Mouse (Mus musculus) heart, adult 18-20 months (tissue): Measurements from ENCODE around the gene 4931428L18Rik. TPM values are rescaled to one million over a fixed set of nuclear protein-coding genes. Genes with fewer than 3 reads are reported as not detected.

Source experiments
- DNase-seq, 2 experiments: peaks; one replicate each; pipeline ENCODE4 v3.0.0; 2021 to 2022; ENCODE audit warnings: mixed read lengths in 1 of 2
- long read RNA-seq, 2 experiments: library from polyadenylated mRNA; stranded (forward); transcript quantifications; one replicate each; pipeline ENCODE4 v2.0.0; 2021
- total RNA-seq, 2 experiments: library from RNA; stranded (reverse); gene quantifications; 2 replicates each; pipeline ENCODE4 v1.2.3; 2021

The 4931428L18Rik gene
- total RNA-seq, result not detected
- long read RNA-seq, experiment 1, result 0 reads
- long read RNA-seq, experiment 2, result 0 reads

DNA sequence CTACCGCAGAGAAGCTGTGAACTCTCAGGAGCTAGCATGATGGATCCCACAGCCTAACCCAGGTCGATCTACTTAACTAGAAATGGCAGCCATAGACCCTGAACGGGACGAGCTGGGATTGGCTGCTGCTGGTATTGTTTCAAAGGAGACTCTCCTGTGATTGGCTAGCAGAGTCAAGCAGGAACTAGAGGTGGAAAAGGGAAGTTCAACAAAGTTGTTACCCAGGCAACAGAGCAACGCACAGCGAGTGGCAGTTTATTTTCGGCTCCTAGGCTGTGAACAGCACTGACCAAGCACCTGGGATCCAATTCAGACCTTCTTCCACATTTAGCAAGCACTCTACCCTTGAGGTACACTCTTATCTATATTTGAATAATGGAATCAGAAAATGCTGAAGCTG, at the start of gene 4931428L18Rik, which contains the start of gene Pih1d3:
4931428L18Rik (minus strand) TSS at position 121 of the 400 bp plus-strand sequence.
Pih1d3 (plus strand) TSS at position 275 of the 400 bp plus-strand sequence.
- DNase-seq, result no peak

DNA sequence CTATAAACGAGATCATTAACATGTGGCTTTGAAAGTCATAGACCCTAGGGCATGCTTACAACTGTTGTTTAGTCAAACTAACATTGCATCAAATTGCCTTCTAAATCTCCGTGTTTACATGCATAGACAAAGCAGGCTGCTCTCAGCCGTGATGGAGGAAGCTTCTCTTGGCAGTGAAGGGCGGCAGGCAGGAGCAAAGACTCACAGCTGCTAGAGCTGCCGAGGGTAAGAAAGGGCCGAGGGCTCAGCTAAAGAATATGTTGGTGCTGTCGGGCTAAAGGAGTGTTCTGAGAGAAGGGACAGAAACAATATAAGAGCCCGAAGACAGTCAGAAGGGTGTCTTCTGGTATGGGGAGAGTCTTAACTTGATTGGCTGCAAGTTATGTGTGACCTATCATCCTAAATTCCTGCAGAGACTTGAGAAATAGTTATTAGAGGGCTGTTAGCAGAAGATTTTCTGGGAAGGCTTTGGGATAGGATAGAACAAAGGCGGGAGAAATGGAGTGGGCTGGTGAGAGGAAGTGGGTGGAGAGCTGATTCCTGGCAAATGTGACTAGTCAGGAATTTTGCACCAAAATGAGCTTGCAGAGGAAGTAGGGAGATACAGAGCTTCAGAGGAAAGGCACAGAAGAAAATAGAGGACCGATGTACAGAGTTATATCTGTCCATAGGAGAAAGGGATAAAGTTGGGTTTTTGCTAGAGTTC, 37.9 kb upstream of the 4931428L18Rik start:
- peak; percentile 5 to 20 for DNase-seq

DNA sequence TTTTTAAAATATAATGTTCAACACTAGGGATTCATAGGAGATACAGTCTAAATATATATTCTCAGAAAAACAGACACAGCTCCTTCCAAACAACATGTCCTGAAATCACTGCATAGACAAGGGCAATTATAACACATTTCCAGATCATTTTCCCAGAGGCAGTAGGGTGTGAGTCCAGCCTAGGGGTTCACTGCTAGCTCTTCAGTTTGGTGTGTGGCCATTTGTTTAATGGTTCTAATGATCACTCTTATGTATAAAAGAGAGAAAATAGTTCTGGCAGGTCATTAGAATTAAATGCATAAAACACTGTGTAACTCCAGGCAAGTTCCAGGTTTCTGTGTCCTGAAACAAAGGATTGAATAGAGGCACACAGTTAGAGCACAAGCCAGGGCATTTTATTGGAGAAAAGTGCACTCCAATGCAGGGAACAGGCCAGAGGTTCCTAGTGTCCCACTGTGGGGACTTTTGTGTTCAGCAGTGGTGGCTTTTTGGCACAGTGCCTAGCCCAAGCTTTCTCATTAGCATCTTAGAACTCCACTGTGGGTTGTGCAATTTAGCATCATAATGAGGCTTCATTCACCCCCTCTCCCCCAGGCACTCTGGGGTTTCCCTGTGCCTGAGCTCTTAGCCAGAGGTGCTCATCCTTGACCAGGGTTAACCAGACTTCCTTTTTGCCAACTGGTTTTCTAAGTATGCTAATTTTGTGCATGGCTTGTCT, 11.0 kb upstream of the 4931428L18Rik start:
- no peak for DNase-seq

DNA sequence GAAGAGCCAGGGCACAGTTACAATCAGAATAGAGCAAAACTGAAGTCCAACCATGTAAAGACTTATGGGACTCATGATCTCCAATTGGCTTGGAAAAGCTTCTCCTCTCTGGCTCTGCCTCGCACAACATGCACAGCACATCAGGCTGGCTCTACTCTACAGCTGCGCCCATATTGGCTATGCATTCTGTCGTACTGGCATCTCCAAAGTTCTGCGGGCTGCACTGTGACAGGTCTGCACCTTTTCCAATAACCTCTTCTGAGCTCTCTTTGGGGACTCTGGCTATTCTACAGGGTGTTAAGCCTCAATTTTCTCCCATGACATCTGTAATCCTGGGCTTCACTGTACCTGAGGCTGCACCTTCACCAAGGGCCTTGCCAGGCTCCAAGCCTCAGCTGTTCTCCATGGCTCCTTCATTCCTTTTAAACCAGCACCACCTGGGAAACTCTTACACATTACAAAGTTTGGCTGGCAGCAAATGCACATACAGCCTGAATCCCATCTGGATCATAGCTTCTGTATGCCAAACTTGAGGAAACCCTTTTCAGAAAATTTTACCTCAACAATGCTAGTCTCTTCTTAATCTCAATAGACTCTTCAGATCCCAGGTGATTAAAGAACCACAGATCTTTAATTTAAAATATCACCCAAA, 1.8 kb downstream of the 4931428L18Rik start:
- DNase-seq, result no peak

DNA sequence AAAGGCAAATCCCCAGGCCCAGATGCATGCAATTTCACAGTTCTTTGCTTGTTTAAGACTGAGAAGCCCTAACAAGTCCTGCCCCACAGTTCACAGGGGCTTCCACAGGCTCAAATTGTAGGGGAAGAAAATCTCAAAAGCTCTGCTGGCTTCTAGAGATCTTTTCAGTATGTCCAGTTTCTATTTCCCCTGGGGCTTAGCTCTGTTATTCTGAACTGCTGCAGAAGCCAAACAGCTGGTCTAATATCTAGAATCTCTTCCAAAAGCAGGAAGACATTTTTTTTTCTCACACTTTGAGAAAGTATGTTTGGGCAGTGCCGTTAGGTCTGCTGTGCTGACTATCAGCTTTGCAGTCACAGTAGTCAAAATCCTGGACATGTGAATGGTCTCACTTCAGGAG, 7.7 kb downstream of the 4931428L18Rik start:
- DNase-seq, result peak in 1 of 2 experiments; percentile 4

- DNase-seq, result peak; percentile 9 to 56
Observed at GRCm38 (mm10) chr1:31210144-31210543, 12.3 kb downstream of the 4931428L18Rik start.

- DNase-seq, result no peak
Observed at GRCm38 (mm10) chr1:31205770-31206169, 16.7 kb downstream of the 4931428L18Rik start.

- DNase-seq, result no peak
Observed at GRCm38 (mm10) chr1:31205346-31205745, 17.1 kb downstream of the 4931428L18Rik start.

DNA sequence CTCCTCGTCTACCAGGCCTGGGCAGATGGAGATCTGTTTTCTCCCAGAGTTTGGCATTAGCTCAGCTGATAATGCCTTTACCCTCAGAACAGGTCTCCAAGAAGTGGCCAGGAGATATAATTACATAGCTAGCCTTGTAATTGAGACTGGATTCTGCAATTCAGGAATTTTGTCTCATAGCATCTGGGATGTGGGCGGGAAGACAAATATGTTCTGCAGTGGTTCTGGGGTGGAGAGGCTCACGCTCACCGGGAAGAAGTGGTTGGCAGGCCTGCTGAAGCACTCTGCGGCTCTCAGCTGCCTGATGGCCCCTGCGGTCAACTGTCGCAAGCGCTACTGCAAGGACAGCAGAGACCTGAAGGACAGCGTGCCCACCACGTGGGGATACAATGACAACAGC, 18.7 kb downstream of the 4931428L18Rik start:
- DNase-seq, result no peak

GRCm38 (mm10) chr1:31196959-31197358, 25.5 kb downstream of the 4931428L18Rik start:
- no peak for DNase-seq

DNA sequence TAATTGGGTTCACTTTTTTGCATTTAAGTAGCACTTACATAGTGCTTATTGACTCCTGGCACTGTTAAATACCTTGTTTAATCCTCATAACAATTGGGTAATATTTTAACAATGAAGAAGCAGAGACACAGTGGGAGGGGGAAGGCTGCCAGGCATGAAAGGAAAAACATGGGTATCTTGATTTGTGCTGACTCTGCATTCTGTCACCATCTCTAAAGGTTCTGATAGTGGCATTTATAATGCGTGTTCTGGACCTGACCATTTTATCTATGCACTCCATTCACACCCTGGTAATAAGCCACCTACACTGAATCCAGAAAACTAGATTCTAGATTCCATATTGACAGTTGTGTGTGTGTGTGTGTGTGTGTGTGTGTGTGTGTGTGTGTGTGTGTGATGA, 26.9 kb downstream of the 4931428L18Rik start:
- DNase-seq, result no peak

- DNase-seq, result no peak
Observed at GRCm38 (mm10) chr1:31190237-31190866, 32.1 kb downstream of the 4931428L18Rik start.

- DNase-seq, result no peak
Observed at GRCm38 (mm10) chr1:31178264-31178663, 44.2 kb downstream of the 4931428L18Rik start.

DNA sequence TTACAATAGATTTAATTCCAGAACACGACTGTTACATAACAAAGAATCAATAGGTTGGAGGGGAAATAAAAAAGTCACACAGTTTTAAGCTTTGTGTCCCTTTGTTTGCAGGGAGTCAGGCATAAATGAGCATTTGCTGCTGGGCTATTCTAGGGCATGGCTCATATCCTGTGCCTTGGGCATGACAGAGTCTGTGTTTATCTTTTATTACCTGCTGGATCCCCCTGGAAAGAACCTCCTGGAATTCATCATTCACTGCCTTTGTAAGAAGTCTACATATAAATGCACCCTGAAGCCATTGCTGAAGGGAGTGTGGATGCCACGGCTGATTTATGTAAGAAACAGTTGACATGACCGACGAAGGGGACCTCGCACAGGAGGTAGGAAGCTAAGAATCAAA, 46.4 kb downstream of the 4931428L18Rik start, which contains the start of gene Lgsn:
Lgsn (plus strand) TSS at position 301 of the 400 bp plus-strand sequence.
- no peak for DNase-seq

GRCm38 (mm10) chr1:31175401-31175800, 47.1 kb downstream of the 4931428L18Rik start:
- no peak for DNase-seq

DNA sequence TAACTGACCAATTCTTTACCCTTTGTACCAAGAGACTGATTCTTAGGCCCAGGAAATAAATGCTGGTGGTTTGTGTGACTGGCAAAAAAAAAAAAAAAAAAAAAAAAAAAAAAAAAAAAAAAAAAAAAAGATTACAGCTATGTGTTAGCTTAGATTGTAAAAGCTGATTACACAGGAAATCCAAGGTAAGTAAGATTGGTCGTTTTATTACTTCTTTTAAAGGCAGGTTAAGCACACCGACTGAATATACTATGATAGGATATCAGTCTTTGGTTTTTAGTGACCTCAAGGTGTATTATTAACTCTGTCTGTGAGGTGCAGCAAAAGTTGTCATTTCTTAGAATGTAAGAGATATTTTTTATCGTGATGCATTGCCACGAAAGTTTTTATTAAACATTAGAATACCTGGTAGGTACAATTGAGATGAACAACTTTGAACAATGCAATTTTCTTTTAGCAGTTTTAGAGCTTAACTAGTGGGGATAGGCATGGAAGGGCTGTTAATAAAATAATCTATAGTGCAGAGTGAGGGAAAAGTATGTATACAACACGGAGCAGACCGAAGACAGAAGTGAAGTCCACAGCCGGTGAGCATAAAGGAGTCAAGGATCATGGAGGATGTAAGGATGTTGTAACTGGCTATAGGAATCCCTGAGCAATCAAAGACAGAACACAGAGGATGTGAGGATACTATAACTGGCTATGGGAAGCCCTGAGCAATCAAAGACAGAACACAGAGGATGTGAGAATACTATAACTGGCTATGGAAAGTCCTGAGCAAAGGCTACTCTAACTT, 57.0 kb downstream of the 4931428L18Rik start:
- DNase-seq, result no peak

DNA sequence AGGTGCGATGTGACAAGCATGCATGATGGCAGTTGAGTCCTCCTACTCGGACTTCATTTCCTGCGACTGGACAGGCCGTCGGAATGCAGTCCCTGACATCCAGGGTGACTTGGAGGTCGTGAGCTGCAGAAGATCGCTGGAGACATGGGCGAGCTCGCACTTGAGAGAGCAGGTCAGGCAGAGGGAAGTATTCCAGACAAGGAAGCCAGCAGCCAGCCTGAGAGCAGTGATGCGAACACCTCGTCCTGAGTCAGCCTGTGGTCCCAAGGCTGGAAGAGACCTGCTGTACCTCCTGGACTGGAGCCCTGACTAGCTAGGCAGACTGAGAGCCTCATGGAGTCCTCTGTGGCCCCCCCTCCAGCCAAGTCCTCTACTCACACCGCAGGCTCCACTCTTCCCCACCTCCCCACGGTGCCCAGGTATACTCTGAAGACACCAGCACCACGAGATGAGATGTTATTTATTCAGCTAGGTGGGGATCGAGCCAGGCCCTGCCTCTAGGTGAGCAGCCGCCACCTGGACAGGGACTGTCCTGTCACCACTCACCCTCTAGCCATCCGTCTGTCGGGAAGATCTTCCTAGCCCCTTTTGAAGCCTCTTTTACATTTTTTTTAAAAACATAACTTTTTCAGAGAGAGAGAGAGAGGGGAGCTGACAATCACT, 57.8 kb downstream of the 4931428L18Rik start:
- DNase-seq, result no peak

GRCm38 (mm10) chr1:31156884-31157283, 65.6 kb downstream of the 4931428L18Rik start:
- no peak for DNase-seq

- DNase-seq, result no peak
Observed at GRCm38 (mm10) chr1:31156185-31156584, 66.3 kb downstream of the 4931428L18Rik start.

DNA sequence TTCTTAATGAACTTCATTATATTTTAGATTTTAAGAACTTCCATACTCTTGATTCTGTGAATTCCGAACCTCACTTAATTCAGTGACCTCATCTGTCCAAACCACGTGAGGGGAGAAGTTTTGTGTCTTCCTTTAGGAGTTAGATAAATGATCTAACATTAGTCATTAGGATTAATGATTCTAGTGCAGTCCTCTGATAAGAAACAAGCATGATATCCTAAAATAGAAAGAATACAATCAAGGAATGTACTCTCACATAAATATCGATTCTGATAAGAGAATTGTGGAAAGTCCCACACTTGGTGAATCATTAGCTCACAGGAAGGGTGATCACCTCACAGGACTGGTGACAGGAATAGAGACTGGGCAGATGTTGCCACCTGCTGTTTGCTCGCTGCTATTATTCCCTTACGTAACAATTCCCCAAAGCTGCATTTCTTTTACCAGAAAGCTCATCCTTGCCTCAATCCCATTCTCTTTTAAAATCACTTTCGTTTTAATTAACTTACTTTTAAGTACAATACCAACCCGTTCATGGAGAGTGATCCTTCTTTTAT, 68.6 kb downstream of the 4931428L18Rik start:
- DNase-seq, result peak; percentile 50 to 68
